Mouse (Mus musculus) midbrain, embryonic 14.5 days (tissue): ENCODE results near the gene Gm5148. TPM values are rescaled to one million over a fixed set of nuclear protein-coding genes. Genes with fewer than 3 reads are reported as not detected.

Experiments
- ATAC-seq: fragments of 200-750 bp; cut with Nextera tagmentation; 2 replicates; pipeline ENCODE4 v1.8.0; 2017; ENCODE audit warnings: moderate number of reproducible peaks, moderate library complexity; ENCODE audit not compliant: low FRiP score, low TSS enrichment
- DNase-seq: peaks from one replicate; pipeline ENCODE4 v3.0.0-alpha.2; 2015
- H3K27ac ChIP-seq: fragments of 300-500 bp; sonication (generic); replicated peaks from 2 replicates; pipeline ENCODE4 v1.5.1; 2014; ENCODE audit warnings: mild to moderate bottlenecking, low read depth, low read length, moderate library complexity
- H3K27me3 ChIP-seq: fragments of 300-500 bp; sonication (generic); 2 replicates; pipeline ENCODE4 v1.6.1; 2014; ENCODE audit warnings: low read length, control low read depth, mixed read lengths; ENCODE audit not compliant: control insufficient read depth, insufficient read depth
- H3K36me3 ChIP-seq: fragments of 300-500 bp; sonication (generic); 2 replicates; pipeline ENCODE4 v1.6.1; 2014; ENCODE audit warnings: low read length, control low read depth; ENCODE audit not compliant: control insufficient read depth, insufficient read depth
- H3K4me1 ChIP-seq: fragments of 300-500 bp; sonication (generic); 2 replicates; pipeline ENCODE4 v1.6.1; 2014; ENCODE audit warnings: mild to moderate bottlenecking, antibody characterized with exemption, low read length, control low read depth; ENCODE audit not compliant: control insufficient read depth, insufficient read depth
- H3K4me2 ChIP-seq: fragments of 300-500 bp; sonication (generic); 2 replicates; pipeline ENCODE4 v1.6.1; 2014; ENCODE audit warnings: mild to moderate bottlenecking, low read length, moderate library complexity
- H3K4me3 ChIP-seq: fragments of 300-500 bp; sonication (generic); replicated peaks from 2 replicates; pipeline ENCODE4 v1.5.1; 2014; ENCODE audit warnings: low read depth, low read length
- H3K9ac ChIP-seq: fragments of 300-500 bp; sonication (generic); replicated peaks from 2 replicates; pipeline ENCODE4 v1.6.1; 2014; ENCODE audit warnings: mild to moderate bottlenecking, low read length, moderate library complexity
- H3K9me3 ChIP-seq: fragments of 300-500 bp; sonication (generic); 2 replicates; pipeline ENCODE4 v1.6.1; 2016; ENCODE audit warnings: low read length, control low read depth, mixed read lengths; ENCODE audit not compliant: control insufficient read depth
- WGBS: fragments of 180-500 bp; shearing (Covaris S2); extraction: QIAGEN DNeasy Blood & Tissue Kit; methylation state at CpG from one replicate; pipeline ENCODE4 v1.1.7; 2014; 5-methylcytosine and 5-hydroxymethylcytosine counted together
- polyA plus RNA-seq: library from polyadenylated mRNA; unstranded; fragments of >200 nt; fragmentation: Nextera tagmentation; extraction: Ambion mirVana; gene quantifications from 2 replicates; pipeline ENCODE4 v1.2.1, GENCODE M21; 2014

Gm5148 gene
- polyA plus RNA-seq, 1 experiment from 2014 or later: 12.9 TPM

DNA sequence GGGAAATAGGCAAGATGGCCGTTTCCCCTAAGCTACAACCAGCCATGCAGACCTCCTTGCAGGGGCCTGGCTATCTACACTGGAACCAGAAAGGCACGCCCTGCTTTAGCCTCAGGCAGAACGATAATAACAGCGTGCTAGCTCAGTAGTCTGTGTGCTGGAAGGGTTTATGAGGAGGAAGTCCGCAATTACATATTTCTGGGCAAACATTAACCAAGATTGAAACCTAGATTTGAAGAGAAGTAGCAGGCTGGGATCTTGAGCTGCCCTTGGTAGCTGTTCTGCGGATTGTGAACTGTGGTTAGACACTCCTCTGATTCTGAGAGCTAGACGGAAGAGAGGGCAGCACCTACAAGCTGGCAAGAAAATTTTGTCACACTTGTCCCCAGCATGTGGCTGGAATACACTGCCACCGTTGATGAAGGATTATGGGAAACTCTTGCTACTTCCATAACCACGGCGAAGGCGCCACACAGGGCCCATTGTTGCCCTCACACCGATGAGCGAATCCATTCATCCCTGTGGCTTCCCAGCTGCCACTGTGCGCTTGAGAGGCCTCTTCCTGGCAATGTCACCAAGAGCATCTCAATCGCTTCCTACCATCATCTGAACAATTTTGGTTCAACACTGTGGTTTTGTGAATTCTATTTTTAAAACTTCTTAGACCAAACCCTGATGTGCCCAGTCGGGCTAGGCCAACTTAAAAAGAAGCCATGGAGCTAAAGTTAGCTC lies 23.9 kb upstream of the Gm5148 start:
- Histone ChIP-seq H3K27me3 (no peaks in the 10 kb centered on the region), H3K4me2 (no peak overlapping the region), H3K4me3 (no peak overlapping the region), H3K9ac (no peak overlapping the region), H3K36me3 (no peaks in the 10 kb centered on the region), H3K9me3 (no peaks in the 10 kb centered on the region), H3K27ac (no peak overlapping the region), H3K4me1 (no peaks in the 10 kb centered on the region)
- DNase-seq: no peak
- 89% methylated on average over 16 of the region's 16 CpGs for WGBS
- no peak for ATAC-seq

GRCm38 (mm10) chr3:37747258-37748001 lies 23.1 kb upstream of the Gm5148 start:
- Histone ChIP-seq H3K27ac (no peak overlapping the region), H3K4me3 (no peak overlapping the region), H3K9ac (no peak overlapping the region), H3K4me1 (no peaks in the 10 kb centered on the region), H3K4me2 (no peak overlapping the region), H3K27me3 (no peaks in the 10 kb centered on the region), H3K9me3 (no peaks in the 10 kb centered on the region), H3K36me3 (no peaks in the 10 kb centered on the region)
- WGBS: 90% methylated on average over 9 of the region's 9 CpGs
- no peak for DNase-seq
- no peak for ATAC-seq

GRCm38 (mm10) chr3:37744050-37744449 lies 19.8 kb upstream of the Gm5148 start:
- H3K27me3 ChIP-seq: no peaks in the 10 kb centered on the region
- H3K36me3 ChIP-seq: no peaks in the 10 kb centered on the region
- no peak overlapping the region for H3K4me2 ChIP-seq
- no peaks in the 10 kb centered on the region for H3K4me1 ChIP-seq
- no peak overlapping the region for H3K9ac ChIP-seq
- no peaks in the 10 kb centered on the region for H3K9me3 ChIP-seq
- DNase-seq (no peak), ATAC-seq (no peak)
- no peak overlapping the region for H3K4me3 ChIP-seq
- WGBS: 89% methylated on average over 2 of the region's 2 CpGs
- no peak overlapping the region for H3K27ac ChIP-seq

GRCm38 (mm10) chr3:37739996-37740395 lies 15.7 kb upstream of the Gm5148 start:
- WGBS: 91% methylated on average over 7 of the region's 7 CpGs
- Histone ChIP-seq H3K27ac (no peak overlapping the region), H3K27me3 (no peaks in the 10 kb centered on the region), H3K9me3 (no peaks in the 10 kb centered on the region), H3K4me2 (no peak overlapping the region), H3K9ac (no peak overlapping the region), H3K4me1 (no peaks in the 10 kb centered on the region; the same call in 1 of the 2 replicates), H3K36me3 (no peaks in the 10 kb centered on the region), H3K4me3 (no peak overlapping the region)
- no peak for DNase-seq
- no peak for ATAC-seq

- no peaks in the 10 kb centered on the region for H3K36me3 ChIP-seq
- no peak overlapping the region for H3K4me2 ChIP-seq
- H3K9me3 ChIP-seq: no peaks in the 10 kb centered on the region
- no peak for ATAC-seq
- DNase-seq: peak; percentile 26
- no peak overlapping the region for H3K27ac ChIP-seq
- no peaks in the 10 kb centered on the region; the same call in 1 of the 2 replicates for H3K4me1 ChIP-seq
- H3K4me3 ChIP-seq: no peak overlapping the region
- H3K9ac ChIP-seq: no peak overlapping the region
- no peaks in the 10 kb centered on the region for H3K27me3 ChIP-seq
- 67% methylated on average over 17 of the region's 17 CpGs for WGBS
Observed at GRCm38 (mm10) chr3:37738171-37738950, 14.1 kb upstream of the Gm5148 start.

GRCm38 (mm10) chr3:37737407-37737806 lies 13.1 kb upstream of the Gm5148 start:
- WGBS: 55% methylated on average over 6 of the region's 6 CpGs
- Histone ChIP-seq H3K4me1 (no peaks in the 10 kb centered on the region; the same call in 1 of the 2 replicates), H3K36me3 (no peaks in the 10 kb centered on the region), H3K4me2 (no peak overlapping the region), H3K27ac (0 out of 2 replicates have a peak overlapping the region, but pooled peaks have one; percentile 13), H3K9me3 (no peaks in the 10 kb centered on the region), H3K4me3 (no peak overlapping the region), H3K27me3 (no peaks in the 10 kb centered on the region), H3K9ac (no peak overlapping the region)
- peak; percentile 24; the same call in 1 of the 2 replicates for ATAC-seq
- peak; percentile 67 for DNase-seq

DNA sequence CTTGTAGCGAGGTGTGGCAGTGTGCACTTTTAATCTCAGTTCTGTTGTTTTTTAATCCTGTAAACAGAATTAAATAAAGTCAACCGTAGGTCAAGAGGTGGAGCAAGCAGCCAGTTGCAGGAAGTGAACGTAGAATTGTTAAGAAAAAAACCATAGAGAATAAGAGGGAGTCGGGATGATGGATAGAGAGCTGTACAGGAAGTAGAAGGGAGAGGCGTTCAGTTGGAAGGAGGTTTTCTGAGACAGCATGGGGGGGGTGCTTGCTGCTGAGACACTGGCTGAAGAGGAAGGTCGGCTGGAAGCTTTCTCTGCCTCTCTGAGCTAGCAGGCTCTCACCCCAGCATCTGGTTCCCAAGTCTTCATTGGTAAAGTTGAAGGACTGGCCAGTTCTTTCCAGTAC lies 10.9 kb upstream of the Gm5148 start:
- WGBS: 85% methylated on average over 6 of the region's 6 CpGs
- H3K4me3 ChIP-seq: no peak overlapping the region

DNA sequence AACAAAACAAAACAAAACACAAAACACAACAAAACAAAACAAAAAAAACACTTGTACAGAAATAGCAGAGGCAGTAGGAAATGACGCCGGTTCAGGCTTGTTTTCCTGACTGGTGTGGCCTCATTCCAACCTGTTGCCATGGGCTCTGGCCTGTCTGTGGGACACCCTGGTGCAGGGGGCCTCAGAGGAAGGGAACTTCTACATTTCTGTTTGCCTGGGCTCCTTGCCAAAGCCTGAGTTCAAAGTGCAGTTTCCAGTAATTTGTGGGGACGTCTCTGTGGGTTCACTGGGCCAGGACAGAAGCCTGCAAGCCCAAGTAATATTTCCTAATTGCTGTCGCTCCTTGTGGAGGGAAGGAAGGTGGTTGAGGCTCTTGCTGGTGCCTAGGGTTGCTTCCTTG lies 4.9 kb upstream of the Gm5148 start:
- WGBS: 35% methylated on average over 4 of the region's 4 CpGs
- Histone ChIP-seq H3K36me3 (no peaks in the 10 kb centered on the region), H3K9ac (no peak overlapping the region), H3K27me3 (no peaks in the 10 kb centered on the region), H3K9me3 (no peaks in the 10 kb centered on the region), H3K4me2 (no peak overlapping the region), H3K27ac (no peak overlapping the region), H3K4me1 (no peaks in the 10 kb centered on the region), H3K4me3 (no peak overlapping the region)
- peak; percentile 69 for DNase-seq
- ATAC-seq: 0 out of 2 replicates have a peak, but pooled peaks have one; percentile 7

More for the DNA sequence above, 10.9 kb upstream of the Gm5148 start:
- no peak for DNase-seq
- H3K27ac ChIP-seq: no peak overlapping the region
- no peaks in the 10 kb centered on the region for H3K36me3 ChIP-seq
- ATAC-seq: no peak
- no peak overlapping the region for H3K4me2 ChIP-seq
- no peaks in the 10 kb centered on the region for H3K27me3 ChIP-seq
- no peak overlapping the region for H3K9ac ChIP-seq
- H3K4me1 ChIP-seq: no peaks in the 10 kb centered on the region; the same call in 1 of the 2 replicates
- H3K9me3 ChIP-seq: no peaks in the 10 kb centered on the region
